Mouse (Mus musculus) heart, adult 2 months (tissue): ENCODE measurements around the gene Cacna1a. TPM values are rescaled to one million over a fixed set of nuclear protein-coding genes. Genes with fewer than 3 reads are reported as not detected.

Experiments
- DNase-seq, 2 experiments: peaks; one replicate each; pipeline ENCODE4 v3.0.0; 2021
- H3K27ac ChIP-seq: fragments of 200-600 bp; 2 replicates; pipeline ENCODE4 v1.8.1; 2022
- H3K27me3 ChIP-seq: fragments of 200-500 bp; 2 replicates; pipeline ENCODE4 v1.6.1; 2012; ENCODE audit warnings: mild to moderate bottlenecking, low read length, inconsistent platforms, mixed read lengths; ENCODE audit not compliant: control insufficient read depth, insufficient read depth
- H3K36me3 ChIP-seq: fragments of 200-500 bp; 2 replicates; pipeline ENCODE4 v1.6.1; 2012; ENCODE audit warnings: low read length, inconsistent platforms; ENCODE audit not compliant: control insufficient read depth, insufficient read depth
- H3K4me1 ChIP-seq: fragments of 200-500 bp; 2 replicates; pipeline ENCODE4 v1.6.1; 2011; ENCODE audit warnings: low read length; ENCODE audit not compliant: control insufficient read depth, insufficient read depth
- H3K4me3 ChIP-seq: fragments of 200-600 bp; 2 replicates; pipeline ENCODE4 v1.8.1; 2022
- H3K79me2 ChIP-seq: fragments of 200-500 bp; replicated peaks from 2 replicates; pipeline ENCODE4 v1.6.1; 2012; ENCODE audit warnings: mild to moderate bottlenecking, inconsistent platforms, low read length, moderate library complexity, mixed read lengths; ENCODE audit not compliant: control insufficient read depth, insufficient read depth
- H3K9ac ChIP-seq: fragments of 200-500 bp; 2 replicates; pipeline ENCODE4 v1.6.1; 2012; ENCODE audit warnings: low read depth, mild to moderate bottlenecking, control low read depth, inconsistent platforms, low read length, mixed read lengths
- CTCF ChIP-seq: fragments of 200-600 bp; IDR thresholded peaks from 2 replicates; pipeline ENCODE4 v1.8.1; 2022; ENCODE audit warnings: antibody characterized with exemption, mild to moderate bottlenecking, moderate library complexity
- EP300 ChIP-seq: fragments of 200-500 bp; IDR thresholded peaks from 2 replicates; pipeline ENCODE4 v1.6.1; 2011; ENCODE audit warnings: low read depth, low read length, control low read depth; ENCODE audit not compliant: insufficient read depth
- POLR2A ChIP-seq: fragments of 200-500 bp; IDR thresholded peaks from 2 replicates; pipeline ENCODE4 v1.6.1; 2011; ENCODE audit warnings: mild to moderate bottlenecking, low read depth, low read length, control low read depth; ENCODE audit not compliant: insufficient read depth
- WGBS: fragments of 180-500 bp; shearing (Covaris S2); methylation state at CpG from one replicate; pipeline ENCODE4 v1.1.7; 2018; 5-methylcytosine and 5-hydroxymethylcytosine counted together
- intact Hi-C: fragments of 180-260 bp; cut with DNase I; formaldehyde crosslinking; loops from one replicate; pipeline ENCODE4 v1.15.1; 2025
- polyA plus RNA-seq: library from polyadenylated mRNA; depleted of rRNA; stranded (reverse); fragments of >200 nt; gene quantifications from 2 replicates; pipeline ENCODE4 v1.2.3, GENCODE M21; 2012
- total RNA-seq, 2 experiments: library from RNA; stranded (reverse); gene quantifications; 2 replicates each; pipeline ENCODE4 v1.2.3; 2021

Cacna1a gene
- total and polyA plus RNA-seq, 3 experiments, result 2.5 to 4.4 (median 2.7) TPM

DNA sequence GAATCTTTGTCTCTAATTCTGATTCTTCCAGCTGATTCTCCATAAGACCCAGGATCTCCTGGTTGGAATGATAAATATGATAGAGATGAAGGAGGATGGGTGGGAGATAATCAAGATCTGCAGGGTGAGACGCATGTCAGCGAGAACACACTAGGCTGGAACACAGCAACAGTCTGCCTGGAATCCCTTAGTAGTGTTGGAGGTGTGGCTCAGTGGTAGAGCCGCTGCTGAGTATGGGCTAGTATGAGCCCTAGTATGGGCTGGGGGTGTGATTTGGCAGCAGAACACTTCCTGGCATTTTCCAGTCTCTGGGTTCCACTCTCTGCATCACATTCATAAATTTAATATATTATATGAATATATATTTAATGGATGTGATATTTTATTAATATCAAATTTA is 933 bp downstream of the Cacna1a start:
- Histone ChIP-seq H3K36me3 (no peaks in the 10 kb centered on the region), H3K79me2 (no peaks in the 10 kb centered on the region), H3K4me3 (no peak overlapping the region), H3K27me3 (no peaks in the 10 kb centered on the region), H3K9ac (no peak overlapping the region), H3K4me1 (no peaks in the 10 kb centered on the region), H3K27ac (no peak overlapping the region)
- no peak for DNase-seq
- 40% methylated on average over 3 of the region's 3 CpGs for WGBS
- intact Hi-C loops, result no loop called here
- no peak for TF ChIP-seq EP300
- no peak for TF ChIP-seq POLR2A
- no peak for TF ChIP-seq CTCF

DNA sequence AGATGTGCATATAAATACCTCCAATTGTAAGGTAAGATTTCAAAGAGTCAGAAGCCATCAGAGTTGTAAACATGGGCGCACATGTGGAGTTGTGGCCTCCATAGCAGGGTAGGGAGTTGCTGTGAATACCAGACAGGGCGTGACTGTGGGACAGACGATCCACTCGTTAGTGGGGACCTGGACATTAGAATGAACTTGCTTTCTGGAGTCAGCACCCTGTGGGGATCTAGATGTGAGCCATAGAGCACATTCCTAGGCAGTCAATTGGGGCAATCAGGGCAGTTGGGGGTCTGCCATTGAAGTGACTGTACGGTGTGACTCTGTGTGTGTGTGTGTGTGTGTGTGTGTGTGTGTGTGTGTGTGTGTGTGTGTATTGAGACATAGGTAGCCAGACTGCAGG is 3.4 kb downstream of the Cacna1a start:
- no peak for DNase-seq
- TF ChIP-seq POLR2A (no peak), EP300 (no peak)
- no peaks in the 10 kb centered on the region for H3K27me3 ChIP-seq
- intact Hi-C loops, result no loop called here
- no peaks in the 10 kb centered on the region for H3K36me3 ChIP-seq
- no peak overlapping the region for H3K9ac ChIP-seq
- no peak overlapping the region for H3K27ac ChIP-seq
- no peaks in the 10 kb centered on the region for H3K4me1 ChIP-seq
- 90% methylated on average over 5 of the region's 5 CpGs for WGBS
- no peaks in the 10 kb centered on the region for H3K79me2 ChIP-seq
- H3K4me3 ChIP-seq, result no peak overlapping the region

DNA sequence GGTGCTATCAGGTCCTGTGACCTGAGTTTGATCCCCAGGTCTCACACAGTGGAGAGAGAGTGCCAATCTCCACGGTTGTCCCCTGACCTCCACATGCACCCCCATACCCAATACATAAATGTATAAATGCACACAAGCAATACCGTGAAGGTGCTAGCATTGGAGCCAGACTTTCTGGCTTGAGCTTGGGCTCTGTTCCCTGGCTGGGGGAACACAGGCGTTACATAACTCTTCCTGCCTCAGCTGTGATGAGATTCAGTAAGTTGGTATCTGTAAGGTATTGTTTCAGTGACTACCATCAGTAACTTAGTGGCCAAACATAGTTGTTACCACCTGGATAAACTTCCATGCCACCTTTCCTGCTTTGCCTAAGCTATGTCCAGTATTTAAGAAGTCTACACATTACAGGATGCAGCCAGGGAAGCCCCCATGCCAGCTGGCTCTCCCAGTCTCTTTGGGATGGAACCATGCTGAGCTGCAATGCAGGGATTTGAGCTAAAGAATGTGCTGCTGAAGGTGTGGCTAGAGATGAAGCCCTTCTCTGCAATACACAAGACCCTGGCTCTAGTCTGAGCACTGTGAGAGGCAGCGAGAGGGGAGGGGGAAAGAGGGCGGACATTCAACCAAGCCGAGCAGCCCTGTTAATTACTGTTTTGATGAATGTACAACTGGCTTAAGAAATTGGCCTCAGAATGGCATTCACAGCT is 7.7 kb downstream of the Cacna1a start:
- Histone ChIP-seq H3K4me3 (no peak overlapping the region), H3K79me2 (no peaks in the 10 kb centered on the region), H3K36me3 (no peaks in the 10 kb centered on the region), H3K27ac (no peak overlapping the region), H3K4me1 (no peaks in the 10 kb centered on the region), H3K27me3 (no peaks in the 10 kb centered on the region), H3K9ac (no peak overlapping the region)
- DNase-seq, result no peak
- 66% methylated on average over 6 of the region's 6 CpGs for whole genome bisulfite sequencing
- no peak for TF ChIP-seq CTCF
- no peak for TF ChIP-seq POLR2A
- no peak for TF ChIP-seq EP300
- intact Hi-C loops, result no loop called here

DNA sequence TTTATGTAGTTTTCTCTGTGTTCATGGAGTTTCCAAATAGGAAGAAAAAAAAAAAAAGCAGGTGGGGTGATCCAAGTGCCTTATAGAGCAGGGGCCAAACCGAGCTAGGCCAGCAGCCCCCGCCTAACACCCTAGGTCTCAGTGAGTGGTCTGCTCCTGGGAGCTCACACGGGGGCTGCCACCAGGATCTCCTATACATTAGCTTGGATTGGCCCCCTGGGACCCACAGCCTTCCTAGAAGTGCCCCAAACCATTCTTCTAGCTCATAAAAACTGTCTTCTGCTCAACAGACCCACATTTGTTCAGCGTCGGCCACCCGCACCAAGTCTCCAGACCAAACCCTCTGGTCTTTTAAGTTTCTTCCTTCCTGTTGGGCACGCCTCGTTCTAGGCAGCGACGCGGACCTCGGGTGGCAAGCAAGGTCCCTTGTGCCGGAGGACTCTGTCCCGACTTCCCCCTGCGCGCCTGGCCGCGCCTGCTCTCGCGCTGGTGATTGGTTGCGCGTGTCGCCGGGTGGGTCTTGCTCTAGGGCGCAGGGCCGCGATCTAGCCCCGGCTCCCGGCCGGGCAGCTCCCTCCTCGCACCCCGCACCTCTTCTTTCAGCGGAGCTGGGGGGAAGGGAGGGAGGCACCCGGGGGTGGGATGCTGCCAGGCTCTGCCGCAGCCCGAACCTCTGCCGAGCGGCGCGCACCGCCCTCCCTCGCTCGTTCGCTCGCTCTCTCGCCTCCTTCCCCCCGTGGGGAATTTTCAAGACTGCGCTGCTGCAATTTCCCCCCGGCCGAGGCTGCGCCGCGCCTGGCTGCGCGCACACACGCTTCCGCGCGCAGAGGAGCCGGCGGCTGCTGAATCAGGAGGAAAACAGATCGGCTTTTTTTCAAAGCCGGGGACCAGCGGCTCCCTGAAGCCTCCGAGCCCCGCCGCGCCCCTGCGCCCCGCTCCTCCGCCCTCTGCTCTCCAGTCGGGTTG is 25.9 kb downstream of the Cacna1a start:
- Histone ChIP-seq H3K36me3 (no peaks in the 10 kb centered on the region), H3K9ac (peak overlapping the region; percentile 51), H3K4me3 (peak overlapping the region; percentile 61), H3K27me3 (peaks cover 6% of the 10 kb centered on the region), H3K79me2 (no peaks in the 10 kb centered on the region), H3K27ac (no peak overlapping the region; the same call in 1 of the 2 replicates), H3K4me1 (no peaks in the 10 kb centered on the region)
- no peak for TF ChIP-seq CTCF
- TF ChIP-seq POLR2A, result no peak
- TF ChIP-seq EP300, result no peak
- WGBS, result 4% methylated on average over 71 of the region's 72 CpGs
- DNase-seq, result peak; percentile 56 to 57
- intact Hi-C loops, result no loop called here

DNA sequence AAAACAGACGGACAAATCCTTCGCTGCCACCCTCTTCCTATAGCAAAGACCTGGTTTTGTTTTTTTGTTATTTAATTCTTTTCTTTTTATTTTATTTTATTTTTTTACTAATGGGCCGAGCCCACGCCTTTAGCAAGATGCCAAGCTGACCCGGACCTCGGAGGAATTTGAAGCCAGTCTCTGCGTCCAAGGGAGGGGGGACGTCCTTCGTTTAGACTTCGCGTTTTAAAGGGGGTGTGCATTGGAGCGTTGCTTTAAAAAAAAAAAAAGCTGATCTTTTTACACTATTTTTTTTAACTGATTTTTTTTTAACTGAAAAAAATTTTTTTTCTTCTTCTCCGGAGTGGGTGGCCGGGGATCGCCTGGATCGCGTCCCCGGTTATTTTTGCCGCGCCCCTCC is 26.7 kb downstream of the Cacna1a start:
- Histone ChIP-seq H3K36me3 (no peaks in the 10 kb centered on the region), H3K9ac (no peak overlapping the region), H3K27ac (no peak overlapping the region; the same call in 1 of the 2 replicates), H3K4me3 (peak overlapping the region; percentile 61), H3K27me3 (peaks cover 6% of the 10 kb centered on the region), H3K4me1 (no peaks in the 10 kb centered on the region), H3K79me2 (no peaks in the 10 kb centered on the region)
- no peak for DNase-seq
- under 1% methylated on average over 20 of the region's 20 CpGs for WGBS
- no peak for TF ChIP-seq EP300
- TF ChIP-seq POLR2A, result no peak
- no peak for TF ChIP-seq CTCF
- intact Hi-C loops, result no loop called here
